8 mouse cellular contexts compared by ENCODE assay signal in genomic region chr4:88032151-88033098, GRCm38 (mm10). TPM values are rescaled to one million over a fixed set of nuclear protein-coding genes. Genes with fewer than 3 reads are reported as not detected.
DNase-seq lines count a peak whose midpoint lies in the region; ATAC-seq and TF ChIP-seq lines count a peak whose summit lies in the region.

No protein-coding gene starts in this region.

- ATAC-seq in limb, embryonic 14.5 days (ENCODE audit: low FRiP score, low read depth) = peak; percentile 58
- ATAC-seq in midbrain, postnatal 0 days (ENCODE audit: low FRiP score) = peak; percentile 77
- ATAC-seq in stomach, embryonic 14.5 days (ENCODE audit: insufficient number of reproducible peaks, insufficient read depth, low FRiP score, low read depth) = peak; percentile 61

- no peak overlapping the region for H3K27ac ChIP-seq in kidney, adult 2 months (ENCODE audit: insufficient read depth, low read depth, low read length)
- peak overlapping the region; percentile 88 for H3K27ac ChIP-seq in limb, embryonic 14.5 days (replicated peaks; ENCODE audit: low read depth, low read length)
- peak overlapping the region; percentile 86 for H3K27ac ChIP-seq in midbrain, postnatal 0 days (ENCODE audit: low read depth, low read length)
- H3K27ac ChIP-seq in stomach, embryonic 14.5 days (ENCODE audit: low read length) = peak overlapping the region; percentile 96

- peak overlapping the region; percentile 76 for H3K4me3 ChIP-seq in kidney, adult 2 months (ENCODE audit: insufficient read depth, low read depth, low read length)
- H3K4me3 ChIP-seq in limb, embryonic 14.5 days (replicated peaks; ENCODE audit: low read length) = peak overlapping the region; percentile 83
- H3K4me3 ChIP-seq in midbrain, postnatal 0 days (ENCODE audit: low read depth, low read length) = peak overlapping the region; percentile 80
- peak overlapping the region; percentile 84 for H3K4me3 ChIP-seq in stomach, embryonic 14.5 days (ENCODE audit: low read depth, low read length)

- no peaks in the 10 kb centered on the region for H3K36me3 ChIP-seq in kidney, adult 2 months (ENCODE audit: control insufficient read depth, insufficient read depth, low read length)
- H3K36me3 ChIP-seq in limb, embryonic 14.5 days (ENCODE audit: control insufficient read depth, insufficient read depth, low read length) = no peaks in the 10 kb centered on the region
- H3K36me3 ChIP-seq in midbrain, postnatal 0 days (ENCODE audit: insufficient read depth, low read length) = no peaks in the 10 kb centered on the region
- no peaks in the 10 kb centered on the region for H3K36me3 ChIP-seq in stomach, embryonic 14.5 days (ENCODE audit: control insufficient read depth, insufficient read depth, low read length)

- no peaks in the 10 kb centered on the region for H3K9me3 ChIP-seq in limb, embryonic 14.5 days (ENCODE audit: control insufficient read depth, low read length)
- no peaks in the 10 kb centered on the region for H3K9me3 ChIP-seq in midbrain, postnatal 0 days (ENCODE audit: low read length)
- no peaks in the 10 kb centered on the region for H3K9me3 ChIP-seq in stomach, embryonic 14.5 days (ENCODE audit: control insufficient read depth, low read depth, low read length)

- peak; percentile 16 to 54 for DNase-seq in urinary bladder, adult 18-20 months (ENCODE audit: low spot score in 2 of 2)
- DNase-seq in urinary bladder, postnatal 10 days (ENCODE audit: low spot score) = no peak
- DNase-seq in embryo, embryonic 9.5 days (ENCODE audit: extremely low spot score) = peak; percentile 62
- DNase-seq in heart, adult 18-20 months = peak; percentile 51 to 69
- peak; percentile 51 for DNase-seq in kidney, adult 2 months
- DNase-seq in limb, embryonic 14.5 days (ENCODE audit: low spot score) = no peak
- DNase-seq in midbrain, postnatal 0 days (ENCODE audit: low spot score) = peak; percentile 67

- H3K9ac ChIP-seq in limb, embryonic 14.5 days (ENCODE audit: low read depth, low read length, severe bottlenecking) = peak overlapping the region; percentile 79
- peak overlapping the region; percentile 74 for H3K9ac ChIP-seq in midbrain, postnatal 0 days (replicated peaks; ENCODE audit: low read length, poor library complexity, severe bottlenecking)
- H3K9ac ChIP-seq in stomach, embryonic 14.5 days (replicated peaks; ENCODE audit: low read depth, low read length) = peak overlapping the region; percentile 73

- peak overlapping the region; percentile 92 for H3K4me2 ChIP-seq in limb, embryonic 14.5 days (replicated peaks; ENCODE audit: low read depth, low read length, severe bottlenecking)
- peak overlapping the region; percentile 78 for H3K4me2 ChIP-seq in midbrain, postnatal 0 days (ENCODE audit: low read depth, low read length, poor library complexity, severe bottlenecking)
- H3K4me2 ChIP-seq in stomach, embryonic 14.5 days (replicated peaks; ENCODE audit: low read depth, low read length) = peak overlapping the region; percentile 86

- H3K4me1 ChIP-seq in kidney, adult 2 months (ENCODE audit: control insufficient read depth, insufficient read depth, low read length) = peaks cover 4% of the 10 kb centered on the region; the same call in 1 of the 2 replicates
- peaks cover 10% of the 10 kb centered on the region for H3K4me1 ChIP-seq in limb, embryonic 14.5 days (ENCODE audit: control insufficient read depth, insufficient read depth, low read length)
- peaks cover 14% of the 10 kb centered on the region; the same call in 1 of the 2 replicates for H3K4me1 ChIP-seq in midbrain, postnatal 0 days (ENCODE audit: insufficient read depth, low read length)
- peaks cover 12% of the 10 kb centered on the region; the same call in 1 of the 2 replicates for H3K4me1 ChIP-seq in stomach, embryonic 14.5 days (ENCODE audit: control insufficient read depth, insufficient read depth, low read length)

- TF ChIP-seq POLR2A in kidney, adult 2 months (IDR thresholded peaks at IDR 0.05; ENCODE audit: low read depth, low read length) = no peak
- TF ChIP-seq POLR2A in limb, embryonic 14.5 days (IDR thresholded peaks at IDR 0.05; ENCODE audit: borderline replicate concordance, extremely low read depth, insufficient read depth, insufficient read length) = peak; percentile 10; the same call in 1 of the 2 replicates

- under 1% methylated on average over 82 of the region's 100 CpGs for WGBS in kidney, adult 2 months
- WGBS in limb, embryonic 14.5 days = 0% methylated on average over 41 of the region's 100 CpGs
- under 1% methylated on average over 67 of the region's 100 CpGs for WGBS in midbrain, postnatal 0 days
- under 1% methylated on average over 72 of the region's 100 CpGs for WGBS in stomach, embryonic 14.5 days

- no peaks in the 10 kb centered on the region for H3K27me3 ChIP-seq in kidney, adult 2 months (replicated peaks; ENCODE audit: control insufficient read depth, insufficient read depth, low read length)
- no peaks in the 10 kb centered on the region for H3K27me3 ChIP-seq in limb, embryonic 14.5 days (ENCODE audit: control insufficient read depth, insufficient read depth, low read length)
- H3K27me3 ChIP-seq in midbrain, postnatal 0 days (ENCODE audit: insufficient read depth, low read length) = no peaks in the 10 kb centered on the region
- H3K27me3 ChIP-seq in stomach, embryonic 14.5 days (ENCODE audit: control insufficient read depth, insufficient read depth, low read length) = no peaks in the 10 kb centered on the region

- no peak for TF ChIP-seq CTCF in kidney, adult 2 months (conservative IDR thresholded peaks at IDR 0.05; ENCODE audit: insufficient read depth, insufficient read length, low read depth, low read length)
- TF ChIP-seq CTCF in midbrain, postnatal 0 days (IDR thresholded peaks at IDR 0.05) = no peak

RNA-seq across cellular contexts. Expression of gene Mllt3, which starts 0.7 kb away (rescaled TPM):
- 10 to 100 TPM; 13.1 to 20.1 TPM for total RNA-seq in heart, adult 18-20 months (2021)
- polyA plus RNA-seq in kidney, adult 2 months (2012; rRNA removed) = 3.7 and 5.2 TPM in 2 replicates
- polyA plus RNA-seq in limb, embryonic 14.5 days (2012; rRNA removed) = 22.2 and 23.4 TPM in 2 replicates
- polyA plus RNA-seq in limb, embryonic 14.5 days (2014; fragmentation: Nextera tagmentation; extraction: Ambion mirVana) = 41.3 and 41.6 TPM in 2 replicates
- total RNA-seq in midbrain, postnatal 0 days (2014; rRNA removed) = 24.8 and 29.2 TPM in 2 replicates
- 46.9 and 57.8 TPM in 2 replicates for polyA plus RNA-seq in midbrain, postnatal 0 days (2015; fragmentation: Nextera tagmentation; extraction: Ambion mirVana)
- polyA plus RNA-seq in stomach, embryonic 14.5 days (2014; fragmentation: Nextera tagmentation; extraction: Ambion mirVana) = 43.1 and 44.8 TPM in 2 replicates

Comparison
In these comparisons a context has a peak if more than half of its experiments do, and no peak if none do; other contexts are left out.
1. DNase-seq: peak in urinary bladder, adult 18-20 months (2 of 2), embryo, embryonic 9.5 days (single experiment), heart, adult 18-20 months (2 of 2), kidney, adult 2 months (single experiment) and midbrain, postnatal 0 days (single experiment); none in urinary bladder, postnatal 10 days (single experiment) and limb, embryonic 14.5 days (single experiment).
2. Peak in every context shown above with its lines, with median percentiles within 50 percentile points of each other: H3K4me3 ChIP-seq, ATAC-seq, H3K4me2 ChIP-seq and H3K9ac ChIP-seq.